Mouse (Mus musculus) CH12.LX (cell line): ENCODE results near the gene Gm42417. TPM values are rescaled to one million over a fixed set of nuclear protein-coding genes. Genes with fewer than 3 reads are reported as not detected.

Experiments
- DNase-seq: peaks from one replicate; pipeline ENCODE4 v3.0.0-alpha.2; 2013; ENCODE audit errors: extremely low read depth
- H3K27ac ChIP-seq: 2 replicates; pipeline ENCODE4 v1.5.1; 2012; ENCODE audit warnings: low read depth, mild to moderate bottlenecking, control low read depth, moderate library complexity; ENCODE audit not compliant: insufficient read depth
- H3K27me3 ChIP-seq: replicated peaks from 2 replicates; pipeline ENCODE3; 2012; ENCODE audit warnings: inconsistent platforms
- H3K36me3 ChIP-seq, 2 experiments: replicated peaks in 1 of 2; 2 replicates each; pipeline versions ENCODE3 to v1.6.1; 2012; ENCODE audit warnings: inconsistent platforms in 1 of 2, low read length in 1 of 2, mild to moderate bottlenecking in 1 of 2, mixed read lengths in 1 of 2, moderate library complexity in 1 of 2; ENCODE audit not compliant: control insufficient read depth in 1 of 2, insufficient read depth in 1 of 2
- H3K4me1 ChIP-seq, 2 experiments: 2 replicates each; pipeline ENCODE4 v1.6.1; 2012; ENCODE audit warnings: inconsistent platforms in 1 of 2, moderate library complexity in 1 of 2; ENCODE audit not compliant: insufficient read depth in 2 of 2, control insufficient read depth in 1 of 2
- H3K4me2 ChIP-seq: 2 replicates; pipeline ENCODE4 v1.6.1; 2012; ENCODE audit warnings: low read depth, mild to moderate bottlenecking, control low read depth; ENCODE audit not compliant: poor library complexity, insufficient read depth, severe bottlenecking
- H3K4me3 ChIP-seq, 3 experiments: fragments of 150-350 bp in 1 of 3; sonication (generic) in 1 of 3; replicated peaks in 1 of 3; 2 replicates each; pipeline versions ENCODE3 to v1.5.1; 2011 to 2012; ENCODE audit warnings: low read depth in 2 of 3, low read length in 2 of 3, mild to moderate bottlenecking in 2 of 3, moderate library complexity in 2 of 3, control low read depth in 1 of 3, improper control_type of control experiment in 1 of 3, inconsistent platforms in 1 of 3, mixed read lengths in 1 of 3; ENCODE audit not compliant: poor library complexity in 1 of 3
- H3K79me2 ChIP-seq: replicated peaks from 2 replicates; pipeline ENCODE4 v1.6.1; 2012; ENCODE audit warnings: mild to moderate bottlenecking, moderate library complexity; ENCODE audit not compliant: control insufficient read depth, poor library complexity, insufficient read depth, severe bottlenecking; ENCODE audit errors: extremely low read depth
- H3K9ac ChIP-seq: 2 replicates; pipeline ENCODE4 v1.6.1; 2012; ENCODE audit warnings: low read depth, mild to moderate bottlenecking, control low read depth, moderate library complexity; ENCODE audit not compliant: insufficient read depth
- H3K9me3 ChIP-seq: replicated peaks from 2 replicates; pipeline ENCODE3; 2012; ENCODE audit warnings: low read length, inconsistent platforms, mixed read lengths
- BHLHE40 ChIP-seq: IDR thresholded peaks from 2 replicates; pipeline ENCODE4 v1.6.1; 2011; ENCODE audit warnings: mild to moderate bottlenecking, low read depth, low read length, improper control_type of control experiment
- CTCF ChIP-seq, 2 experiments: IDR thresholded peaks in 1 of 2; conservative IDR thresholded peaks in 1 of 2; 2 replicates each; pipeline ENCODE4 v1.5.1; 2011 to 2012; ENCODE audit warnings: low read depth in 2 of 2, low read length in 2 of 2, improper control_type of control experiment in 1 of 2, inconsistent platforms in 1 of 2, mild to moderate bottlenecking in 1 of 2, moderate library complexity in 1 of 2
- E2F4 ChIP-seq: IDR thresholded peaks from 2 replicates; pipeline ENCODE4 v1.6.1; 2011; ENCODE audit warnings: low read depth, low read length, improper control_type of control experiment; ENCODE audit not compliant: insufficient replicate concordance
- EP300 ChIP-seq: IDR thresholded peaks from 2 replicates; pipeline ENCODE4 v1.6.1; 2011; ENCODE audit warnings: low read length, improper control_type of control experiment
- ETS1 ChIP-seq: conservative IDR thresholded peaks from 2 replicates; pipeline ENCODE4 v1.6.1; 2012; ENCODE audit warnings: low read depth, mild to moderate bottlenecking, inconsistent platforms, low read length, improper control_type of control experiment, moderate library complexity
- HCFC1 ChIP-seq: IDR thresholded peaks from 2 replicates; pipeline ENCODE4 v1.6.1; 2012; ENCODE audit warnings: low read depth, mild to moderate bottlenecking, inconsistent platforms, low read length, improper control_type of control experiment
- IRF4 ChIP-seq: IDR thresholded peaks from 2 replicates; pipeline ENCODE4 v1.6.1; 2014; ENCODE audit warnings: low read depth, mild to moderate bottlenecking, inconsistent platforms, low read length, improper control_type of control experiment
- JUND ChIP-seq: conservative IDR thresholded peaks from 2 replicates; pipeline ENCODE4 v1.6.1; 2011; ENCODE audit warnings: low read depth, low read length, improper control_type of control experiment
- POLR2A ChIP-seq: IDR thresholded peaks from 2 replicates; pipeline ENCODE4 v1.6.1; 2011; ENCODE audit warnings: low read depth, mild to moderate bottlenecking, improper control_type of control experiment, low read length
- RCOR1 ChIP-seq: conservative IDR thresholded peaks from 2 replicates; pipeline ENCODE4 v1.6.1; 2012; ENCODE audit warnings: low read depth, mild to moderate bottlenecking, inconsistent platforms, low read length, improper control_type of control experiment
- SIN3A ChIP-seq: IDR thresholded peaks from 2 replicates; pipeline ENCODE4 v1.6.1; 2012; ENCODE audit warnings: low read length, improper control_type of control experiment, inconsistent platforms
- UBTF ChIP-seq: IDR thresholded peaks from 2 replicates; pipeline ENCODE4 v1.6.1; 2012; ENCODE audit warnings: low read depth, mild to moderate bottlenecking, inconsistent platforms, low read length, improper control_type of control experiment, moderate library complexity
- ZKSCAN1 ChIP-seq: IDR thresholded peaks from 2 replicates; pipeline ENCODE4 v1.6.1; 2012; ENCODE audit warnings: low read depth, inconsistent platforms, low read length, improper control_type of control experiment, borderline replicate concordance
- dilution Hi-C: fragments of 300-500 bp; cut with MboI; formaldehyde crosslinking; loops from 2 replicates; pipeline ENCODE4 v1.14.3; 2020; ENCODE audit warnings: low sequenced_read_pairs; ENCODE audit not compliant: extremely low pct_unique_long_range_greater_than_20kb, extremely low pct_ligation_motif_present
- in situ Hi-C: fragments of 300-500 bp; cut with MboI; formaldehyde crosslinking; loops from 3 replicates; pipeline ENCODE4 v1.14.3; 2019; ENCODE audit warnings: low sequenced_read_pairs, low pct_ligation_motif_present, low pct_unique_long_range_greater_than_20kb, mixed read lengths
- polyA plus RNA-seq: library from polyadenylated mRNA; unstranded; fragments of >175 nt; gene quantifications from 2 replicates; pipeline ENCODE4 v1.2.1, GENCODE M21; 2012; ENCODE audit warnings: low read depth; ENCODE audit not compliant: insufficient read length
- total RNA-seq, 2 experiments: library from RNA; depleted of rRNA; stranded (reverse); fragments of 300-350 nt in 1 of 2; fragments of >200 nt in 1 of 2; gene quantifications; 2 replicates each; pipeline ENCODE4 v1.2.3; 2012 to 2014

Gene Gm42417
- total and polyA plus RNA-seq, 3 experiments, result 0.08 to 3.9 TPM; not detected in 1

GRCm38 (mm10) chr1:36559256-36559655, 20.0 kb upstream of the Gm42417 start:
- DNase-seq, result no peak
- H3K27ac ChIP-seq, result no peak overlapping the region
- no peak overlapping the region for H3K4me3 ChIP-seq
- H3K9me3 ChIP-seq, result no peaks in the 10 kb centered on the region
- peaks cover 38% of the 10 kb centered on the region for H3K27me3 ChIP-seq
- no peaks in the 10 kb centered on the region for H3K36me3 ChIP-seq
- dilution Hi-C loops (no loop called here), in situ Hi-C loops (loop anchor here (5.0 kb wide), 1 partner anchor 73 kb away; no protein-coding TSS in a partner anchor)
- H3K4me2 ChIP-seq, result no peak overlapping the region; the same call in 1 of the 2 replicates
- no peaks in the 10 kb centered on the region for H3K79me2 ChIP-seq
- no peak overlapping the region for H3K9ac ChIP-seq
- TF ChIP-seq EP300 (no peak), CTCF (conservative IDR thresholded peaks at IDR 0.05 in 1 of 2, IDR thresholded peaks at IDR 0.05 in 1 of 2; ENCODE audit: low read depth in 2 of 2, low read length in 2 of 2) (no peak), ETS1 (no peak), E2F4 (no peak), IRF4 (no peak), ZKSCAN1 (no peak), JUND (no peak), RCOR1 (no peak), POLR2A (no peak), BHLHE40 (no peak; the same call in 1 of the 2 replicates), SIN3A (no peak)
- H3K4me1 ChIP-seq, result peaks cover 18 to 65% of the 10 kb centered on the region in 2 experiments

- TF ChIP-seq SIN3A (no peak), UBTF (0 out of 2 replicates have a peak, but pooled peaks have one; percentile 64), CTCF (conservative IDR thresholded peaks at IDR 0.05 in 1 of 2, IDR thresholded peaks at IDR 0.05 in 1 of 2; ENCODE audit: low read depth in 2 of 2, low read length in 2 of 2) (no peak), BHLHE40 (peak; percentile 19; the same call in 1 of the 2 replicates), HCFC1 (no peak)
- H3K4me2 ChIP-seq, result peak within 1 kb of the TSS; percentile 97
- no peaks in the 10 kb centered on the region for H3K79me2 ChIP-seq
- peaks cover under 1 to 3% of the 10 kb centered on the region in 2 experiments for H3K36me3 ChIP-seq
- no peaks in the 10 kb centered on the region for H3K9me3 ChIP-seq
- peak within 1 kb of the TSS; percentile 15 for H3K9ac ChIP-seq
- H3K27me3 ChIP-seq, result peaks cover 38% of the 10 kb centered on the region
- peaks cover 14 to 58% of the 10 kb centered on the region in 2 experiments for H3K4me1 ChIP-seq
- in situ Hi-C loops (loop anchor here (5.0 kb wide), 1 partner anchor 74 kb away; no protein-coding TSS in a partner anchor), dilution Hi-C loops (no loop called here)
- DNase-seq, result peak; percentile 29
- no peak within 1 kb of the TSS for H3K27ac ChIP-seq
- H3K4me3 ChIP-seq, result peak within 1 kb of the TSS; percentile 58 to 77 (median 71)
Measured at GRCm38 (mm10) chr1:36558031-36558993, 19.1 kb upstream of the Gm42417 start, which contains the start of gene Sema4c. Gene Sema4c (minus strand): TSS chr1:36558349.
